Mouse (Mus musculus) testis, postnatal 10 days (tissue): ENCODE measurements at regions not wholly inside any gene's neighbourhood (a gene's known extent, or its start where the extent isn't known, plus 50 kb on each side); places are given as distances from the start of the nearest gene placed in this dataset.

Experiments used
- DNase-seq: peaks from one replicate; pipeline ENCODE4 v3.0.0; 2021; ENCODE audit warnings: low spot score

DNA sequence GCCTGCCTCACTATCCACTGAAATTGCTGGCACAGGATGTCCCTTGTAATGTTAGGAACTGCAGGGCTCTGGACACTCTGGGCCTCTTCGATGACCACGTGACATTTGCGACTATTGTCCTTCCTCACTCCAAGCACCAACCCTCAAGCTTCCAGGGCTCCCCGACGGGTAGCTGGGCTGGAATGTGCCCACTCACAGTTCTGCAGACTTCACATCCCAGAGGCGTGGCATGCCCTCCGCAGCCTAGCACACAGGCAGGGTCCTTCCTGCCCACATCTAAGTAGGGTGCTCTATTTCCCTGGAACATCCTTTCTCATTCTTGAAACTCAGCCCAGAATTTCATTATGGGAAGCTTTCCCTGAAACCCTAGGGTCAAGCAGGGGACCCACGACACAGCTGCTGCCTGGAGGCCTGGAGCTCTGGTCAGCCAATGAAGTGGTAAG is 95.2 kb upstream of the Spred2 start:
- no peak for DNase-seq

DNA sequence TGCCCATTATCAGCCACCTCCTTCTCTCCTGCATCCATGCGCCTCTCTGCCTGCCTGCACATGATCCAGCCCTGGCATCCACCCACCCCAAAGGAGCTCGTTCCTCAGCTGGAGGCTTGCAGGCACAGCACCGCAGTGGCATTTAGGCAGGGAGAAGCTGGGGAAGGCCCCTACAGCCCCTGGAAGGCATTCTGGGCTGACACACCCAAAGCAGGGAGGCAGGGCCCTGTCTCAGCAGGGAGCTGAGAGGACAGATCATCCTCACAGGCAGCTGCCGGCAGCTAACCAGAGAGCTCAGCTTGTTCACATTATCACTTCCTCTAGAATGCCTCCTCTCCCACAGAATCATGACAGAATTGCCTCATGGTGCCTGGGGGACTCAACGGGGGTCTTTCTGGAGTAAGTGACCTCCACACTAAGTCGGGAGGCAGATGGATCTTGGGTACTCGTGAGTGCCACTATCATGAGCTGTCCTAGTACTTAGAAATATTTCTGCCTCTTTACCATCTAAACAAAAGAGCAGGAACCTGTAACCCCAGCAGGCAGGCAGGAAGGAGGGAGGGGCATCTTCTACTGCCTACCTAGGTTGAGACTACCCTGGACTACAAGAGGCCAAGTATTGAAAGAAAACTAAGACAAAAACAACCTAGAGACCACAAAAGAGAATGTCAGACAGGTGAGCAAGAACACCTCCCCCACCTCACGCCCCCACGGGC is 94.5 kb upstream of the Spred2 start:
- no peak for DNase-seq

DNA sequence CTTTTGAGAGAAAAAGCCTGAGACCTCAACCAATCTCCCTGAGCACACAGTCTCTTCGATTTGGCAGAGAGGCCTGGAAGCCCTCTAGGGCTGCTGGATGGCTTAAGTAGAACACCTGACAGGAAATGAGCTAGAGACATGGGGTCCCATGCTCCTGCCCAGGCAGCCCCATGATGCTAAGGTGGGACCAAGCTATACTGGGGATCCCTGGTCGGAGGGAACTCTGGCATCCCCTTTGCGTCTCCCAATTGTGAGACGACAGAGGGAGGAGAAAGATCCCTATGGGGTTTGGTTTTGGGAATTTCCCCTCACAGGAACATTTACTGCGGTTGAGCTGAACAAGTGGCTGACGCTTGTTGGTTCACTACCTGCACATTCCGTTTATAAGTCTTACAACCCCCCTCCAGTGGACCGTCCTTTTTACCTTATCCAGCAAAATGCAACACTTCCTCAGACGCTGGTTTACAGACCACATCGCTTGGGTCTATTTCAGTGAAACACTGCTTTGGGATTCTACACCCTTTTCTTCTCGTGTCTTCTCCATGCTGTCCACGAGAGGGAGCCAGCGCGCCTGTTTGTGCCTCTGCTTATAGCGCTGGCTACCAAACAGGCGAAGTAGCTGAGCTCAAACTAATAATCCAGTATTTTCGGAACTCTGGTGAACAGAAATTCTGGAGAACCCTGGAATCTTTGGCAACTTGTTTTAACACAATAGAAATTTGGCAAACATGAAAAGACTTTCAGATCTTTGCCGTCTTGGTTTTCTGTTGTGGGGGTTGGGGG is 93.7 kb upstream of the Spred2 start:
- peak; percentile 93 for DNase-seq

DNA sequence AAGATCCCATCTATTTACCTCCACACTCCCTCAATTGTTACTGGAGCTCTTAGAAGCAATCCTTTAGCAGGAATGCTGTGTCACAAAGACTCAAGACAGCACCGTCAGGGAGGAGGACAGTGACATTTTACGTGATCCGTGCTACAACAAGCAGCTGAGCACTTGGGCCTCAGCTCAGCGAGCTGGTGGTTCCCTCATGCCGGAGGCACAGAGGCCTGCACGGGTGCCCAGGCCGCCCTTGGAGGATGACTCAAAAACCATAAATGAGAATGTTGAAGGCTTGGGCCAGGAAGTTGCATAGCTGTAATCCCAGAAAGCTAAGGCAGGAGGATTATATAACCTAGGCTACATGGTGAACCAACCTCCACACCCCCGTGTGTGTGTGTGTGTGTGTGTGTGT is 89.6 kb upstream of the Spred2 start:
- no peak for DNase-seq

DNA sequence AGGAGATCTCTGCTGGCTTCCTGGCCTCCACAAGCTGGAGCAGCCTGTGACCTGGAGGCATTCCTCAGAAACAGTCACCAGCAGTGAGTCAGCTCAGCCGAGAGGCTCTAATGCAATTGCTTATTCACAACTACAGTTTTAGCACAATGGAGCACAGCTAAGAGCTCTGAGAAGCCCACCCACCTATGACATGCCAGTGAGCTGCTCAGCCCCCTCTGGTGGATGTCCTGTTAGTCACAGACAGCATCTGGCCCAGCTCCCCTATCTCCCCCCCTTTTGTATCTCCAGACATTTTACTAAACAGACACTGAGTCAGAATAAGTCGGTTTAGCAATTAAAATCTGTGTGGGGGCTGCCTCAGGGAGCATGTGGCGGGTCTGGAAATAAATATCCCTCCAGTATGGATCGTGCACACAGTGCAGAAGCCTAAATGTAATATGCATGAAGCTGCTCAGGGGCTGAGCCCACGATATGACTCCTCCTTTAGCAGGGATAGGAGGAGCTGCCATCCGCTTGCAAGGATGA is 88.9 kb upstream of the Spred2 start:
- DNase-seq = no peak

DNA sequence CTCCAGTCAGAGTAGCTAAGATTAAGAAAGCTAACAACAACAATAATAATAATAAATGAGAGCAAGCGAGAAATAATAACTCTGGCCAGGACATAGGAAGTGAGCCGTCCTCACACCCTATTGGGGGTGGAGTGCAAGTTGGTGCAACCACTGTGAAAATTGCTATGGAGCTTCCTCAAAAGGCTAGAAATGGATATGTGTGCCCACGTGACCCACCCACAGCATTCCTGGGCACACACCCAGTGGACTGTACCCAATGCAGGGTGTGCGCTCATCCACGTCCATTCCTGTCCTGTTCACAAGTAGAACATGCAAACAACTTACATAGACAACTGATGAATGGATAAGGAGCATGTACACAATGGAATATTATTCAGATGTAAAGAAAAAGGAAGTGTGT is 85.2 kb upstream of the Spred2 start:
- DNase-seq = no peak

DNA sequence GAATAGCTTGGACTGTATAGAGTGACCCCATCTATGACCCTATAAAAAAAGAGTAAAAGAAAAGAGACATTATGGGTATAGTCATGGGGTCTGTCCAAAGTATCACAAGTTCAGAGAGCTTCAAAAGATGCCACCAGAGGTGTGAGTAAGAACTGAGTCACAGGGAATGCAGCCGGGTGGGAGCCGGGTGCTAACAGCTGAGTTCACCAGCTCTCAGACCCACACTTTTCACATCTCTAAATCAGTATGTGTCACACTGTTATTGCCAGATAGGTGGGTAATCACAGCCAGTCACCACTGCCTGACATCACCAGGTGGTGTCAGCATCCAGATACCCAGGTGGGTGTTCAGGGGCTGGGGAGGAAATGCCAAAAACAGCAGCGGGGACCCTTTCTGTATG is 81.1 kb upstream of the Spred2 start:
- no peak for DNase-seq

DNA sequence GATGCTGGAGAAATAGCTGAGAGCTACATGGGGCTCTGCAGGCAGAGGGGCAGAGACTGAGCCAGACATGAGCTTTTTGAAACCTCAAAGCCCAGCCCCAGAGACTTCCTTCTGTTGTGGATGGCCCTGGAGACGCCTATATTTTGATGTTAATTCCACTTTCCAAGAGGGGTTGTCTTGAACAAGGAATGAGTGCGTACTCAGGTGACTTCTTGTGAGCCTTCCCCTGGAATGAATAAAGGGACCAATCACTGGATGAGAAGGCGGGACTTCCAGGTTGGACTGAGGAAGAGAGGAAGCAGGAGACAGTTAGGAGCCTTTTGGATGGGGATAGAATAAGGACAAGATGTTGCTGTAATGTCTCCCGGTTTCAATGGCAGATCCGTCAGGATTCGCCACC is 76.3 kb upstream of the Spred2 start:
- DNase-seq = no peak

DNA sequence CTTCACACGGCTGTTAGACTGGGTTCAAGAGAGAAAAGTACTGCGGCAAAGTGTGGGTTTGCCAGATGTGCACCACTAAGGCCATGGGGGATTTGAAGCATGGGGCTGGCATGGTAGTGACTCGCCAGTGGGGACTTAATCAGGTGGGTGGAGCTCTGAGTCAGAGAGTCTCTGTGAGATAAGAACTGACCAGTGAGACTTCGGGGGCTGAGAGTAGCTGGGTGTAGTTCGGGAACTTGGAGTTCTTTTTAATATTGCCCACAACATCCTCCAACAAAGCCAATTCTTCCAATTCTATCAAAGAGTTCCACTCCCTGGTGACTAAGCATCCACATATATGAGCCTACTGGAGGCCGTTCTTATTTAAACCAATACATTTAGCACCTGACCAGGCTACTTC is 75.8 kb upstream of the Spred2 start:
- DNase-seq = no peak

DNA sequence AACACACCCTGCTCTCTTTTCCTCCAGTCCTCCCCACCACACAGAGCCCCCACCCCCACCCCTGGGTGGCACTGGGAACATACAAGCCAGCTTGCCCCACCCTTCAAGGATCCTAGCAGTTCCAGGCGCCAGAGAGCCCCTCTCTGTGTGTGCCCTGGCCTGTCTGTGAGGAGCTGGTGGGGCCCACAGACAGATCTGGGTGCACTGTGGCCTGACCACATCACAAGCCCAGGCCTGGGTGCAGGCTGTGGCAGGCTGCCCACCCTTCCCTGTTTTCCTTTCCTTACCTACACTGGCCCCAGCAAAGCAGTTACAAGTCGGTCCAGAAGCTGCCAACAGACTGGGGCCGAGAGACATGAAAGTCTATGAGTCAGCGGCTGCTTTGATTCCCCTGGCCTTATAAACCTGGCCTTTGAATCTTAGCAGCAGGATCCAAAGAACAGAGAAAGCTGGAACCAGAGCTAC is 74.8 kb upstream of the Spred2 start:
- no peak for DNase-seq

DNA sequence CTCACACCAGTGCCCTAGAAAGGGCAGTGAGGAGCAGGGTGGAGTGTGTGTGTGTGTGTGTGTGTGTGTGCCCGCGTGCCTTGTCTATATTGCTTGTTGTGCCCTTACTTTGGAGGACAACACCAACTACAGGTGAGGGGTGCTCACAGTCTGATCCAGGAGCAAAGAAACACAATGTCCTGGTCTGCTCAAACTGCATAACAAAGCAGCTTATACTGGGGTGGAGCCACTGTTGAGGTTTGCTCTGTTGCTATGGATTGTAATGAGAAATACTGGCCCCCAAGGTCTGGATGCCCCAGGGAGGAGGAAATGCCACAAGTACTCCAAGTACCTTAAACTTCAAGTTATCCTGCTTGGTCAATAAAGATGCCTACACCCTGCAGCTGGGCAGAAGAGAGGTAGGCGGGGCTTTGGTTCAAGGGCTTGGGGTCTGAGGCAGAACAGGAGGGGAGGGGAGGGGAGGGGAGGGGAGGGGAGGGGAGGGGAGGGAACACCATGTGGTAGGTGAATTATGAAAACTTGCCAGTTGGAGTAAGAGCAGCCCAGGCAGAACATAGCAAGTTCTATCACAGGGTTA is 74.2 kb upstream of the Spred2 start:
- no peak for DNase-seq

DNA sequence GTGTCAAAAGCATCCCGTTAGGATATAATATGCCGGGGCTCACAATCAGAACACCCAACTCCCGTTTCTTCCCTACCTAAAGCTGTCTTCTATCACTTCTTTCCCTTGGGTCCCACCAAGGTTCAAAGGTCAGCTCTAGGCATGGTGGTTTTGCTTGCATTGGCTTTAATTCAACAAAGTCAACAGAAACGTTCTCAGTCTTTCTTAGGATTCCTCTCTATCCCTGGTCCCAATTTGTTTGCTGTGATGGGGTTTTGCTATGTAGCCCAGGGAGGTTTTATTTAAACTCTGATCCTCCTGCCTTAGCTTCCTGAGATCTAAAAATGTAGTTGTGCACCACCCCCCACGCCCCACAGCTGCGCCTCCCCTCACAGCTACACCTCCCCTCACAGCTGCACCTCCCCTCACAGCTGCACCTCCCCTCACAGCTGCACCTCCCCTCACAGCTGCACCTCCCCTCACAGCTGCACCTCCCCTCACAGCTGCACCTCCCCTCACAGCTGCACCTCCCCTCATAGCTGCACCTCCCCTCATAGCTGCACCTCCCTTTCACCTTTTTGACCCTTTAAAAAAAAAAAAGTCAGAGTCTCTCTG is 73.1 kb upstream of the Spred2 start:
- no peak for DNase-seq

DNA sequence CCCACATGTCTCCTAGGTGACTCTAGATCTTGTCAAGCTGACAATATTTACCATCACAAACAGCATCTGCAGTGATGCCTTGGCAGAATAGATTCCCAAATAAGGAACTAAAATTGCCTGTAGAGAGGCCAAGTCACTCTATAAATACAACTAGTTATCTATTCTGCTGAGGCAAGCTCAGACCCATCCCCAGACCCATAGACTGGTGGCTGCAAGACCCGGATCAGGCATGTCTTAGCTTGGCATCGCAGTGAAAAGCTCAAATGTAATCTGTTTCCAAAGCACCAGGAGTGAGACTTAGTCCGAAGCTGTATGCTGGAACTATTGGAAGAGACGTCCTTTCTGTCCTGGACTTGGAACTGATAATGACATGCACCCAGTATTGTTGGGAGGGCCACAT is 62.6 kb upstream of the Spred2 start:
- DNase-seq = no peak

DNA sequence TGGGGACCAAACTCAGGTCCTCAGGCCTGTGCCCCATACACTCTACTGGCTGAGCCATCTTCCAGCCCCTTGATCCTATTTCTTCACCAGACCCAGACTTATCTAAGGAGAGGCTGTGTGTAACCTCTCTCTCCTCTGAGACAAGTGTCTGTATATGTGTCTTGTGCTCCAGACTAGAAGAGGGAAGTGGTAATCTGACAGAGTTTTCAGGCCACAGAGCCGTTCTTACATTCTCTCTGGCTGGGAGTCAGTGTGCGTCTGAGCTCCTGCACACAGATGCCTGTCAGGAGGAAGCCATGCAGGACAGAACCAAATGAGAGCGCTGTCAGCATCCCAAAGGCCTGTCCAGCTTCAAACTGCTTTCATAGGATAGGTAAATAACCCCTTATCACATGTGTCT is 60.8 kb upstream of the Spred2 start:
- no peak for DNase-seq

DNA sequence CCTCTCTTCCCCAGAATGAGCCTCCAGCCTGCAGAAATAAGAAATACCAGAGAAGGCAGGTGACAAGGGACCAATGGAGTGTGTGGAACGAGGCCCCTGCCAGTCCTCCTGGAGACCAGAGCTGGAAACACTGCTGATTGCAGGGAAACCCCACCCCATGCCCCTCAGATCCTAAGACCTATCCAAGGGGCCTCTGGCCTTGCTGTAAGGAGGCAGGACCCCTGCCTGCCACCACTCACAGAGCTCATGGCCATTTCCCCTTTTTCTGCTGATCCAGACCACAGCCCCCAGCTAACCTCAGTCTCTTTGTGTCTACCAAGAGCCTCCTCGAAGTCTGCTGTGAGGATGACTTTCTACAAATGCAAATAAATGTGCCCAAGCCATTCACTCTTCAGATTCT is 57.9 kb upstream of the Spred2 start:
- no peak for DNase-seq

DNA sequence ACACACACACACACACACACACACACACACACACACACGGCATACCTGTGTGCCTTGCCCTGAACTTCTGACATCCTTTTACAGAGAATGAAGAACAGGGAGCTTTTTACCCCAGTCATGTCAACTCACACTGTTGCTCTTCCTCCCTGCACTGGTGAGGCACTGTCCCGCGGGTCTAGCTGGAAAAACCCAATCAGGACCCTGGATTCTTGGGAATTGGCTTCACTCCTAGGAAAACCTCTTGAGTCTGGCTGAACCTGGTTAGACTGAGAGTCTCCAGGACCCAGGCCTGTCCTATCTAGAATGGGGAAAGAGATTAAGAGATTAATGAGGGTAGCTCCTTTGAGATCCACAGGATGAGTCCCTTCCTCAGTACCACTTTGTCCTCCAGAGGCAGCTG is 54.5 kb upstream of the Spred2 start:
- DNase-seq = no peak

DNA sequence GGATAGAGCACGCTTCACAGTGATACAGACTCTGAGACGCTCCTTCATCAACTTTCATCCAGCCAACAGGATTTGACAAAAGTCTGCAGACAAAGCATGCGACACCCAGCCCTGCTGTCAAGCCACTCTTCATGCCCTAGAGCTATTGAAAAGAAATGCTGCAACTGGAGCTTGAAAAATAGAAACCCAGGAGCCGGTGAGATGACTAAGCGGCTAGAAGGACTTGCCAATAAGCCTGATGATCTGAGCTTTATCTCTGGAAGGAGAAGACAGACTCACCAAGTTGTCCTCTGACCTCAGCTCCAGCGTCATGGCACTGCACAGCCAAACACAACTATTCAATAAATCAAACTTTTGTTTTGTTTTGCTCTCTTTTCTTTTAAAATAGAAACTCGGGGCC is 54.0 kb upstream of the Spred2 start:
- DNase-seq = no peak

DNA sequence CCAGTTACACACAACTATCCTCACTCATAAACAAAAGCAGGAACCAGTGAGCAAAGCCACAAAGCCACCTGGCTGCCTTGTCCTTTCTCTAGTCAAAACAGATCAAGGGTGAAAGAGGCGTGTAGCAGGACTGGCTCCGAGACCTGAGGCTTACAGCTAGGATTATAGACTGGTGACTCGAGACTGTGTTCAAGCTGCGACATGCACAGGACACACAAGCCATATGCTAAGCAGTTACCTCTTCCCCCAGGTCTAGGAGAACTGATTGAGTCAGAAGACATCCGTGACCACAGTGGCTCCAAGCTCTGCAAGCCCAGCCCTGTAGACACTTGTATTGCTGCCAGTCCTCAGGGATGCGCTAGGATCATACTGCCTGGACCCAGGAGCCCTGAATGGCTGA is 50.4 kb upstream of the Spred2 start:
- no peak for DNase-seq
